14 mouse cellular contexts compared by ENCODE assay signal in genomic region chr5:74659281-74659680, GRCm38 (mm10). TPM values are rescaled to one million over a fixed set of nuclear protein-coding genes. Genes with fewer than 3 reads are reported as not detected.
"Had no signal": no experiment of that assay in that cellular context is flagged by ENCODE, and none has a peak within 500 bp of the region (broad histone marks: within the 10 kb centered on the region; RNA-seq: fewer than 3 reads in every experiment).

No protein-coding gene starts in this region.

- H3K9me3 ChIP-seq: liver, embryonic 12.5 days; midbrain, embryonic 10.5 days; neural tube, embryonic 12.5 days had no signal

- H3K4me2 ChIP-seq: liver, embryonic 12.5 days; lung, embryonic 14.5 days; neural tube, embryonic 12.5 days had no signal

- H3K27me3 ChIP-seq: liver, embryonic 12.5 days; neural tube, embryonic 12.5 days had no signal

- ATAC-seq: liver, embryonic 12.5 days had no signal

- H3K9ac ChIP-seq: liver, embryonic 12.5 days; lung, embryonic 14.5 days; neural tube, embryonic 12.5 days had no signal

- H3K27ac ChIP-seq: liver, embryonic 12.5 days; midbrain, embryonic 10.5 days; neural tube, embryonic 12.5 days; stomach, postnatal 0 days had no signal

- H3K36me3 ChIP-seq: liver, embryonic 12.5 days; midbrain, embryonic 10.5 days; neural tube, embryonic 12.5 days had no signal

- DNase-seq: kidney, postnatal 25 days; layer of hippocampus, adult 9-11 months; layer of hippocampus, postnatal 36 days; lung, embryonic 14.5 days; lung, postnatal 10 days; lung, postnatal 4 days; midbrain, embryonic 14.5 days; thymus, postnatal 14 days had no signal

- H3K4me3 ChIP-seq: liver, embryonic 12.5 days; midbrain, embryonic 10.5 days; neural tube, embryonic 12.5 days had no signal

- H3K4me1 ChIP-seq: liver, embryonic 12.5 days; midbrain, embryonic 10.5 days; neural tube, embryonic 12.5 days had no signal

RNA-seq across cellular contexts. Expression of gene Lnx1, which starts 43.4 kb away (rescaled TPM):
- total RNA-seq: megakaryocyte, adult 5-6 weeks; monocyte, adult 5-6 weeks had no signal
